Mouse (Mus musculus): ENCODE measurements around the gene Plekhn1. TPM values are rescaled to one million over a fixed set of nuclear protein-coding genes. Genes with fewer than 3 reads are reported as not detected.
A peak's percentile ranks its signal among the peaks of the same experiment; 100 is the strongest.

The Plekhn1 gene
- polyA plus RNA-seq, 1 experiment from 2014 or later, result 25.2 TPM

DNA sequence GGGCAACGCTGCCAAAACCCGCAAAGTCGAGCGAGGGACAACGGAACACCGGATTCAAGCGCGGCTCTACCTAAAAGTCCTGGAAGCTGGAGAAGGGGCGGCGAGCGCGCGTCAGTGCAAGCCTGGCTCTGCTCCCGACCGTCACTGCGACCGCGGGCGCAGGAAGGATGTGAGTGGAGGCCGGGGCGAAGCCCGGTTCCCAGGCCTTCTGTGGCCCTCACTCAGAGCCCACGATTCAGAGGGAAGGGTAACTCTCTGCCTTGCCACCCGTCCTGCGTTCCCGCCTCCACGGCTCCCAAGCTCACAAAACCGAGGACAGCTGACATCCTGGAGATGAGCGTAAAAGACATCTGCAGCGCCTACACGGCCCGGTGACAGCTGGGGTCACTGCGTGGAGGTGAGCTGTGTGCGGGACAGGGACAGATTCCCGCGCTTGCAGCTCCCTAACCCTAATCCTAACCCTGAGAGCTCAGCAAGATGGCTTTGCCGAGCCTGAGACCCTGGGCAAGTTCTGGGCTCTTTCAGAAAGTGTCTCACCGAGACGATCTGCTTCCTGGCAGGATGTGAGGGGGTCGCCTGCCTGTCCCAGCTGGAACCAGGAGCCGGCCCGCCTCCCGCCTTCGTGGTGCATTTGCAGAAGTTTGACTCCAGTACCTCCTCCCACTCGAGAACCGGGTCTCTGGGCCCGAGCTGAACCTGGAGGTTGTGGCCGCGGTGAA lies 31.1 kb downstream of the Plekhn1 start:
- Histone ChIP-seq H3K27ac (peak overlapping the region; percentile 77), H3K4me1 (peaks cover 22% of the 10 kb centered on the region), H3K27me3 (ENCODE audit: low read depth, poor library complexity, severe bottlenecking) (peaks cover 42% of the 10 kb centered on the region), H3K4me3 (peak overlapping the region; percentile 67), H3K9me3 (replicated peaks) (no peaks in the 10 kb centered on the region), H3K36me3 (no peaks in the 10 kb centered on the region)
- peak; percentile 68 for DNase-seq (ENCODE audit: low spot score)
- WGBS, result under 1% methylated on average over 49 of the region's 49 CpGs

DNA sequence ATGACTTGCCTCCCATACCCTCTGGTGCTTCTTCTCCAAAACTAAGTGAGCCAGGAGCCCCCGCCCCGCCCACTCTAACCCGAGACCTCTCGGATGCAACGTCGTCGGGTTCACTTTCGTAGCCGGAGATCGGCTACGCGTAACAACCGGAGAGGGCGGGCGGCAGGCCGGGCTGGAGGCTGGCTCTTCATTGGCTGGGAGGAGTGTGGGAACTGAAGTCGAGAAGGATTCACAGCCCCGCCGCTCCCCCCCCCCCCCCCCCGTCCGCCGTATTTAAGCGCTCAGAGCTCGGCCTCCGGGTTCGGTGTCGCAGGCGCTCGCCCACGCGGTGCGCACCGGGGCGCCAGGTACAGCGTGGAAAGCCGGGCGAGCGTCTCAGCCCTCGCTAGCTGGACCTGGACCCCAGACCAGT lies 31.6 kb downstream of the Plekhn1 start, which contains the start of gene AW011738:
Gene AW011738 (plus strand): TSS at position 304 of the 412 bp plus-strand sequence.
- DNase-seq (ENCODE audit: low spot score), result peak; percentile 82
- no peaks in the 10 kb centered on the region for H3K9me3 ChIP-seq (replicated peaks)
- H3K27me3 ChIP-seq (ENCODE audit: low read depth, poor library complexity, severe bottlenecking), result peaks cover 42% of the 10 kb centered on the region
- H3K4me1 ChIP-seq, result peaks cover 23% of the 10 kb centered on the region
- under 1% methylated on average over 32 of the region's 39 CpGs for WGBS
- peak within 1 kb of the TSS; percentile 77 for H3K27ac ChIP-seq
- peak within 1 kb of the TSS; percentile 67 for H3K4me3 ChIP-seq
- no peaks in the 10 kb centered on the region for H3K36me3 ChIP-seq

DNA sequence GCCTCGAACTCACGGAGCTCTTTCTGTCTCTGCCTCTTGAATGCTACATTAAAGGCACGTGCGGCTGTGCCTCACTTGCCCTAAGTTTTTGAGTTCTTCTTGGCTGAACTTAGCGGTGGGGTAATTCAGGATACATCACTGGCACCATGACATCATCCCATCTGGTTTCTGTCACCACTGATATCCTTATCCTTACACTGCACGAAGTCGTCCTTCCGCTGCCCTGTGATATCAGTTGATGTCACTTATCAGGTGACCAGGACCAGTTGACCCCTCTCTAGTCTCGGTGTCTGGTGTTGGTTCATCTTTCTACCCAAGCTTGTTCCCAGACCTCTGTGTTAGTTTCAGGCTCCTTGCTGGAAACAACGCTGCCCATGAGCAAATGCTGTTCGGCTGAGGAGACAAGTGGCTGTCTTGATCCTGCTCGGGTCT lies 32.2 kb downstream of the Plekhn1 start:
- Histone ChIP-seq H3K36me3 (no peaks in the 10 kb centered on the region), H3K9me3 (replicated peaks) (no peaks in the 10 kb centered on the region), H3K4me3 (peak overlapping the region; percentile 67), H3K27ac (peak overlapping the region; percentile 77), H3K4me1 (peaks cover 26% of the 10 kb centered on the region), H3K27me3 (ENCODE audit: low read depth, poor library complexity, severe bottlenecking) (peaks cover 42% of the 10 kb centered on the region)
- DNase-seq (ENCODE audit: low spot score), result no peak
- WGBS, result 40% methylated on average over 12 of the region's 12 CpGs

DNA sequence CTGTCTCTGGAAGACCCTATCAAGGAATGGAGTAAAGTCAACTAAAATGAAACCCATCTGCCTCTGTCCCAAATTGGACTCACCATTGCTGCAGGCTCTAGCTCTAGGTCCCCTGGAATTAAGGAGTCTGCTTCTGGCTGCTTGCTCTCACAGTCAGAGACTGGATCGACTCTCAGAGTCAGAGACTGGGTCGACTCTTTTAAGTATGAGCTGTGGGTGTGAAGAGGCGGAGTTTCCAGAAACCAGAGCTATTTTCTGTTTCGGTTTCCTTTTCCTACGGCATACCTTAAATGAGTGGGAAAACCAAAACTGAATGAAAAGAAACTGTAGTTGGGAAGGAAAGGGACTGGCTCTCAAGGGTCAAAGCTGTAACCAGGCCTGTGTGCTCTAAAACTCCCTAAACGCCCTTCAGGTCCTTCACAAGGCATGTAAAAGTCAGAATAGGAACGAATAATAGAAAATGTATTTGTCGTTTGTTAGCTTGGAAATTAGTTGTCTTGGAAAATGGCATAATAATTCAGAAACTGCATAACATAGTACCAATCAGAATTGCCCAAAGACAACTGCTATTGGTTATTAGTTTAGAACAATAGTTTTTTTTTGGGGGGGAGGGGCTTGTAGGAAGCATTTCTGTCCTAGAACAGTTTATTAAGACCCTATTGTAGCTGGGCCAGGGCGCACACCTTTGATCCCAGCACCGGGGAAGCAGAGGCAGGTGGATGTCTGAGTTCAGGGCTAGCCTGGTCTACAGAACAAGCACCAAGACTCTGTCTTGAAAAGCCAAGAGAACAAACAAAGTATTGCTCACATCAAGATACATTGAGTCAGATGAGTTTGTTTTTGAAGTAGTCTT lies 33.8 kb downstream of the Plekhn1 start, which contains the start of gene Isg15:
Gene Isg15 (minus strand): TSS at position 196 of the 853 bp plus-strand sequence.
- H3K4me3 ChIP-seq, result no peak within 1 kb of the TSS
- no peaks in the 10 kb centered on the region for H3K9me3 ChIP-seq (replicated peaks)
- H3K27ac ChIP-seq, result no peak within 1 kb of the TSS
- 61% methylated on average over 10 of the region's 10 CpGs for WGBS
- DNase-seq (ENCODE audit: low spot score), result no peak
- H3K4me1 ChIP-seq, result peaks cover 40% of the 10 kb centered on the region
- peaks cover 42% of the 10 kb centered on the region for H3K27me3 ChIP-seq (ENCODE audit: low read depth, poor library complexity, severe bottlenecking)
- H3K36me3 ChIP-seq, result no peaks in the 10 kb centered on the region

DNA sequence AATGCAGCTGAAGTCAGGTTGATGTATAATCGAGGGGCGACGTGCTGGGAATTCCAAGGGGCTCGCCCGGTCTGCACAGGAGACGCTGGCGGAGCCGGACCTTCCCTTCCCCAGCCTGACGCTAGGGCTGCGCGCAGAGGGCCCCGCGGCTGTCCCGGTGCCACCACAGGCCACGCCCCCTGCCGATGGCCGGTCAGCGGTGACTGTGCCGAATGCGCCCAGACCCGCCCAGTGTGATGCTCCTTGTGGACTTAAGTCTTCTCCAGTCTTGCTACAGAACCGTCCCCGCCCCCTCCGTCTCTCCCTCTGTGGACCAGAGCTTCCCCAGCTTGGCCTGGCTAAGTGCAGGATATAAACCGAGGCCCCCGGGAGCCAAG lies 36.8 kb downstream of the Plekhn1 start:
- Histone ChIP-seq H3K36me3 (peaks cover 26% of the 10 kb centered on the region), H3K4me1 (peaks cover 53% of the 10 kb centered on the region), H3K4me3 (peak overlapping the region; percentile 97), H3K9me3 (replicated peaks) (no peaks in the 10 kb centered on the region), H3K27me3 (ENCODE audit: low read depth, poor library complexity, severe bottlenecking) (peaks cover 13% of the 10 kb centered on the region), H3K27ac (peak overlapping the region; percentile 96)
- DNase-seq (ENCODE audit: low spot score), result no peak
- under 1% methylated on average over 26 of the region's 26 CpGs for WGBS

DNA sequence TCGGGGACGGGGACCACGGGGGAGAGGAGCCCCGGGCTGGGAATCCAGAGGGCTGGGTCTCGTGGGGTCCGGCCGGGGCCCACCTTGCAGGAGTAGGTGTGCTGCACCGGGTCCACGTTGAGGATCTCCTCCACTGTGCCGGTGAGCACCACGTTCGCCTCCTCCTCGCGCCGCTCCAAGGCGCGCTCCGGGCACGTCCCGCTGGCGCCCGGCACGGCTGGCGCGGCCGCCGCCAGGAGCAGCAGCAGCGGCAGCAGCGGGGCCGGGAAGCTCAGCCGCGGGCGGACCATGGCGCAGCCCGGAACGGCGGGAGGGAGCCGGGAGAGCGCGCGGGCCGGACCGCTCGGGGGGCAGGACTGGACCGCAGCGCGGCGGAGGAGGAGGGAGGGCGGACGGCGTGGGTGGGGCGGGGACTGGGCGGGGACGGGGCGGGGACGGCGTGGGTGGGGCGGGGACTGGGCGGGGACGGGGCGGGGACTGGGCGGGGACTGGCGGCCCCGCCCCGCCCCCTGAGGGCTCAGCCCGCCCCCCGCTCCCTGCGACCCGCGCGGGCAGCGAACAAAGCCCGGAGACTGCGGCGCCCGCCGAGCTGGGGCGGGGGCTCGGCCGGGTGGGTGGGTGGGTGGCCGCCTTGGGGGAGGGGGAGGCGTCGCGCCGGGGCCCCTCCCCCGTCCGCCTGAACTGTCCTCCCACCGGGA lies 37.4 kb downstream of the Plekhn1 start, which contains the start of gene Agrn:
Gene Agrn (minus strand): TSS at position 358 of the 698 bp plus-strand sequence.
- WGBS, result under 1% methylated on average over 58 of the region's 88 CpGs
- Histone ChIP-seq H3K27me3 (ENCODE audit: low read depth, poor library complexity, severe bottlenecking) (peaks cover 8% of the 10 kb centered on the region), H3K4me3 (peak within 1 kb of the TSS; percentile 97), H3K4me1 (peaks cover 54% of the 10 kb centered on the region), H3K36me3 (peaks cover 31% of the 10 kb centered on the region), H3K27ac (peak within 1 kb of the TSS; percentile 96), H3K9me3 (replicated peaks) (no peaks in the 10 kb centered on the region)
- peak; percentile 93 for DNase-seq (ENCODE audit: low spot score)

DNA sequence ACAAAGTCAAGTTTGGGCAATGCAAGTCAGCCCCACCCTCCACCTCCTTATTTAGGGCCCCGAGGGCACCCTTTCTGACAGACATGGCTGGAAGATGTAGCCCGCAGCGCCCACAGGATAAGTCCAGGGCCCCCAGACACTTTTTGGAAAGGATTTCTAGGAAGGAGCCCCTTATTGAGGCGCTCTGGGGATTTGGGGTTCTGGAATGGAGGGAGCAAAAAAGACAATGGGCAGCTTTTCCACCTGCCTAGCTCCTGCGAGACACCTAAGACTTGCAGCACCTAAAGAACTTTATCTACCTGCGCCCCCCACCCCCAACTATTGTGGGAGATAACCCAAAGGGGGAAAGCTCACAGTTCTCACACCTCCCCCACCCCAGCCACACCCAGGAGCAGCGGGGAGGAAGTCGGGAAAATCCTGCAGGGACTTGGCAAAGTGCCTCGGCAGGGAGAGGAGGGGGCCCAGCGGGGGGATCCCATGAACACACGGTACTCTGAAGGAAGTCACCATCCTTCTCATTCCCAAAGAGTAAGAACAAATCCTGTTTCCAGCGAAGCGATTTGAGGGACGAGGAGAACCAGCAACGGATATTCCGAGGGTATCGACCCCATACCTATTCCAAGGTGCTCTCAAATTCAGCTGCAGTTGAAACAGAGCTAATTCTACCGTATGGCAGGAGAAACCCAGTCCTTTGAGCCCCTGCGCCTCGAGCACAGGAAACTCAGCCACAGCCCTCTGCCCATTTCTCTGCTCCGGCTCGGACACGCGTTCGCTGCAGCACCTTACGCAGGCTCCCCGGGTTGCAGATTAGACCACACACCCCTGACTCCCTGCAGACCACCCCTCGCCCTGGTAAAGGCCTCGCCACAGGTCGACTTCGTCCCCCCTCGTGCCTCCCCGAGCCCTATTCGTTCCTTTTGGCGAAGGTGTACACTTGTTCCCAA lies 38.5 kb downstream of the Plekhn1 start:
- DNase-seq (ENCODE audit: low spot score), result peak; percentile 65
- 4% methylated on average over 35 of the region's 35 CpGs for WGBS
- no peaks in the 10 kb centered on the region for H3K9me3 ChIP-seq (replicated peaks)
- peaks cover 42% of the 10 kb centered on the region for H3K36me3 ChIP-seq
- H3K27ac ChIP-seq, result peak overlapping the region; percentile 96
- peak overlapping the region; percentile 97 for H3K4me3 ChIP-seq
- peaks cover 63% of the 10 kb centered on the region for H3K4me1 ChIP-seq
- peaks cover 3% of the 10 kb centered on the region; the same call in 1 of the 2 replicates for H3K27me3 ChIP-seq (ENCODE audit: low read depth, poor library complexity, severe bottlenecking)

DNA sequence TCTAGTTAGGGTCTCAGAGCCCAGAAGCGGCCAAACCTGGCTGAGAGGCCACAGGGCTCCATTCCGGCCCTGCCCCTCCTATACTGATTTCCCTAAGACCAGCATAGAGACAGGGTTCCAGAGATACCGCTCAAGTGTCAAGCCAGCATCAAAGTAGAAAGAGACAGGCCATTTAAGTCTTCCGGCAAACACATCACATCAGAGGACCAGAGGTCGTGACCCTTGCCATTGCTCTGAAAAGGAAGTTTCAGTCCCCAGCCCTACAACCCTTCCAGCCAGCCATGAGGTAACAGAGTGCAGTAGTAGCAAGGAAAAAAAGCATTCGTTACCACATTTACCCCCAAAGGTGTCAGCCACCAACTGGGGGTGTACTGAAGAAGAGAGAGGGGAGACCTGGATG lies 40.3 kb downstream of the Plekhn1 start:
- peaks cover 59% of the 10 kb centered on the region for H3K36me3 ChIP-seq
- DNase-seq (ENCODE audit: low spot score), result no peak
- H3K9me3 ChIP-seq (replicated peaks), result no peaks in the 10 kb centered on the region
- no peaks in the 10 kb centered on the region for H3K27me3 ChIP-seq (ENCODE audit: low read depth, poor library complexity, severe bottlenecking)
- H3K4me1 ChIP-seq, result peaks cover 78% of the 10 kb centered on the region
- peak overlapping the region; percentile 11; the same call in 1 of the 2 replicates for H3K4me3 ChIP-seq
- 13% methylated on average over 6 of the region's 6 CpGs for WGBS
- no peak overlapping the region for H3K27ac ChIP-seq

DNA sequence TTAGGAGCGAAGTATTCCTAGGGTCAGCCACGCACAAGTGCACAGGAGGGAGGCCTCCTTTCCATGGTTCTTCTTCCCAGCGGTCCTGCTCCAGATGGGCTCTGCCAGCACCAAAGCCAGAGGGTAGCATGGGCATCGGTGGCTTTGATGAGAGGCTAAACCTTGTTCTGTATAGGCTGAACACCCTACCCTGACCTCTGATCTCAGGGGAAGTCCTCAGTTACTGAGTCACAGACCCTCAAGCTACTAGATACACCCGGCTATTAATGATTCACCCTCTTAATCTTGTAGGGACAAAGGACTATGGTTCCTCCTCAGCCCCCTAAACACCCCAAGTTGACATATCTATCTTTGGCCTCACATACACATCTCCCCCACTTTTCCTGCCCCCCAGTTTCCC lies 40.8 kb downstream of the Plekhn1 start:
- DNase-seq (ENCODE audit: low spot score), result no peak
- H3K4me1 ChIP-seq, result peaks cover 82% of the 10 kb centered on the region
- H3K36me3 ChIP-seq, result peaks cover 59% of the 10 kb centered on the region
- no peaks in the 10 kb centered on the region for H3K9me3 ChIP-seq (replicated peaks)
- 59% methylated on average over 5 of the region's 5 CpGs for WGBS
- no peak overlapping the region for H3K27ac ChIP-seq
- no peaks in the 10 kb centered on the region for H3K27me3 ChIP-seq (ENCODE audit: low read depth, poor library complexity, severe bottlenecking)
- H3K4me3 ChIP-seq, result peak overlapping the region; percentile 14; the same call in 1 of the 2 replicates

DNA sequence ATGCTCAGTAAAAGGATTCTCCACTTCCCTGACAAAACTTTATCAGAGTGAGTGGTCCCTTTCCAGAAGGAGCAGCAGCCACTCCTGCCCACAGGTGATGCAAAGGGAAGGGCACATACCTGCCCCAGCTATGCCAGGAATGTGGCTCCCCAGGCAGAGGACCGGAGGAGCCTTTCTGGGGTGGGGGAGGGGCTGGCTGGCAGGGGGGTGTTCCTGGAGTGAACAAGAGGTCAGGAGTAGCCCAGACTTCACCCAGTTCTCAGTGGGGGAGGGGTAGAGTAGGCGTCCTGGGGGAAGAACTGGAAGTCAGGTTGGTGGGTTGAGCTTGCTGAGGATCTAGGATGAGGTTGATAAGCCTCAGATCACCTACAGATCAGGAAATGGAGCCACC lies 41.5 kb downstream of the Plekhn1 start:
- Histone ChIP-seq H3K27me3 (ENCODE audit: low read depth, poor library complexity, severe bottlenecking) (no peaks in the 10 kb centered on the region), H3K36me3 (peaks cover 59% of the 10 kb centered on the region), H3K4me1 (peaks cover 90% of the 10 kb centered on the region), H3K27ac (peak overlapping the region; percentile 61; the same call in 1 of the 2 replicates), H3K9me3 (replicated peaks) (no peaks in the 10 kb centered on the region), H3K4me3 (0 out of 2 replicates have a peak overlapping the region, but pooled peaks have one; percentile 14)
- DNase-seq (ENCODE audit: low spot score), result no peak
- 5% methylated on average over 2 of the region's 2 CpGs for WGBS

DNA sequence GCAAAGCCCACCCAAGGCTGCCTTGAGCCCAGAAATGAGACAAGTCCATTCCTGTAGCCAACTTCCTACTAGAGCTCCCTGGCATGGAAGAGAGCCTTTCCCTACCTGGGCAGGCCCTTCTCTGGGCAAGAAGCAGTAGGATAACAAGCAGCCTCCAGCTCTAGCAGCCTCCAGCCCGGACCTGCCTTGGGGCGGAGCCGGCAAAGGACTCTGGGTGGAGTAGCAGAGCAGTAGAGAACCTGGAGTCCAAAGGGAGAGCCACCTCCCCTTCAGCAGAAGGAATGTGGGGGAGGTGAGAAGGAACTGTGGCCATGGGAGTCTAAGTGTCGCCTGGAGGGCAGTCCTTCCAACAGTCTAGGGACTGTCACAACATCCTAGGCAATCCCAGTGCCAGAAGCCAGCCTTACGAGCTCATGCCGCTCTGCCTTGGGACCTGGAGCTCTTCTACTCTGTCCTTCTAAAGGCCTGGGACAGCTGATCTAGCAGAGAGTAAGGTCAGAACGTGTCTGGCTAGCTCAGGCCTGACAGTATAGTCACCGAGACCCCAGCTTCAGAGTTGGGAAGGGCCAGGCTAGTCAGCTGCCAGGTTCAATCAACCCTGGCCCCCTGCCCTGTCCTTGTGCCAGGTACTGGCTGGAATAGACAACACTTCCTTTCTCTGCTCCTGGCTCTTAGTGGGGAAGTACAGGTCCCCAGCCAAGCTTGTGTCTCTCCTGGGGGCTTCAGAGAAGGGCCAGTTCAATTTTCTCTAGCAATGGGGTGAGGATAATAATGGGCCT lies 42.0 kb downstream of the Plekhn1 start:
- Histone ChIP-seq H3K9me3 (replicated peaks) (no peaks in the 10 kb centered on the region), H3K27me3 (ENCODE audit: low read depth, poor library complexity, severe bottlenecking) (no peaks in the 10 kb centered on the region), H3K27ac (peak overlapping the region; percentile 61; the same call in 1 of the 2 replicates), H3K4me1 (peaks cover 91% of the 10 kb centered on the region), H3K36me3 (peaks cover 59% of the 10 kb centered on the region), H3K4me3 (no peak overlapping the region)
- 41% methylated on average over 8 of the region's 8 CpGs for WGBS
- no peak for DNase-seq (ENCODE audit: low spot score)
